Mouse (Mus musculus) MN1 (cell line): ENCODE results near the gene Nudt16l1.

ENCODE experiments used
- DNase-seq: peaks from one replicate; pipeline ENCODE4 v3.0.0-alpha.2; 2016; ENCODE audit warnings: low spot score

The Nudt16l1 gene

GRCm38 (mm10) chr16:4957446-4957845 lies 18.9 kb downstream of the Nudt16l1 start:
- no peak for DNase-seq

GRCm38 (mm10) chr16:4960260-4960659 lies 21.7 kb downstream of the Nudt16l1 start:
- DNase-seq = no peak

GRCm38 (mm10) chr16:4963346-4963745 lies 24.8 kb downstream of the Nudt16l1 start:
- no peak for DNase-seq

GRCm38 (mm10) chr16:4963797-4964709 lies 25.5 kb downstream of the Nudt16l1 start, which contains the start of gene Anks3:
Anks3 (minus strand) TSS chr16:4964205.
- peak; percentile 95 for DNase-seq

GRCm38 (mm10) chr16:4964731-4965391 lies 26.3 kb downstream of the Nudt16l1 start:
- DNase-seq = peak; percentile 43

- no peak for DNase-seq
Observed at GRCm38 (mm10) chr16:4965392-4966129, 27.0 kb downstream of the Nudt16l1 start.

GRCm38 (mm10) chr16:4968426-4968825 lies 29.9 kb downstream of the Nudt16l1 start:
- DNase-seq = no peak

GRCm38 (mm10) chr16:4969055-4969843 lies 30.7 kb downstream of the Nudt16l1 start:
- DNase-seq = no peak

GRCm38 (mm10) chr16:4971626-4972025 lies 33.1 kb downstream of the Nudt16l1 start:
- DNase-seq = no peak

- no peak for DNase-seq
Observed at GRCm38 (mm10) chr16:4974521-4974920, 36.0 kb downstream of the Nudt16l1 start.

- no peak for DNase-seq
Observed at GRCm38 (mm10) chr16:4976180-4976579, 37.6 kb downstream of the Nudt16l1 start.

GRCm38 (mm10) chr16:4978275-4979051 lies 39.9 kb downstream of the Nudt16l1 start:
- no peak for DNase-seq

GRCm38 (mm10) chr16:4979755-4980380 lies 41.3 kb downstream of the Nudt16l1 start:
- DNase-seq = peak; percentile 42

GRCm38 (mm10) chr16:4984717-4985116 lies 46.2 kb downstream of the Nudt16l1 start:
- no peak for DNase-seq
